Mouse (Mus musculus): ENCODE measurements around the gene Otub1.

The Otub1 gene

GRCm38 (mm10) chr19:7177804-7178511 lies 28.2 kb downstream of the Otub1 start:
- DNase-seq (ENCODE audit: low read depth, low spot score) = no peak

GRCm38 (mm10) chr19:7176041-7176696 lies 29.9 kb downstream of the Otub1 start:
- no peak for DNase-seq (ENCODE audit: low read depth, low spot score)

- DNase-seq (ENCODE audit: low read depth, low spot score) = no peak
Measured at GRCm38 (mm10) chr19:7172051-7172866, 33.9 kb downstream of the Otub1 start.

- DNase-seq (ENCODE audit: low read depth, low spot score) = no peak
Measured at GRCm38 (mm10) chr19:7171447-7171846, 34.7 kb downstream of the Otub1 start.

GRCm38 (mm10) chr19:7170916-7171315 lies 35.2 kb downstream of the Otub1 start:
- no peak for DNase-seq (ENCODE audit: low read depth, low spot score)

- DNase-seq (ENCODE audit: low read depth, low spot score) = no peak
Measured at GRCm38 (mm10) chr19:7168423-7168822, 37.7 kb downstream of the Otub1 start.

GRCm38 (mm10) chr19:7166767-7167166 lies 39.3 kb downstream of the Otub1 start:
- DNase-seq (ENCODE audit: low read depth, low spot score) = no peak

- no peak for DNase-seq (ENCODE audit: low read depth, low spot score)
Measured at GRCm38 (mm10) chr19:7166200-7166711, 39.9 kb downstream of the Otub1 start.

- DNase-seq (ENCODE audit: low read depth, low spot score) = no peak
Measured at GRCm38 (mm10) chr19:7165509-7166199, 40.5 kb downstream of the Otub1 start.

GRCm38 (mm10) chr19:7164820-7165323 lies 41.2 kb downstream of the Otub1 start:
- DNase-seq (ENCODE audit: low read depth, low spot score) = no peak

- DNase-seq (ENCODE audit: low read depth, low spot score) = no peak
Measured at GRCm38 (mm10) chr19:7164238-7164637, 41.9 kb downstream of the Otub1 start.

GRCm38 (mm10) chr19:7161064-7161463 lies 45.1 kb downstream of the Otub1 start:
- DNase-seq (ENCODE audit: low read depth, low spot score) = no peak

GRCm38 (mm10) chr19:7160151-7160906 lies 45.8 kb downstream of the Otub1 start:
- DNase-seq (ENCODE audit: low read depth, low spot score) = no peak

GRCm38 (mm10) chr19:7157734-7158133 lies 48.4 kb downstream of the Otub1 start:
- DNase-seq (ENCODE audit: low read depth, low spot score) = no peak

GRCm38 (mm10) chr19:7155196-7155595 lies 50.9 kb downstream of the Otub1 start:
- no peak for DNase-seq (ENCODE audit: low read depth, low spot score)

GRCm38 (mm10) chr19:7153232-7153631 lies 52.9 kb downstream of the Otub1 start:
- DNase-seq (ENCODE audit: low read depth, low spot score) = no peak

GRCm38 (mm10) chr19:7151927-7152653 lies 54.0 kb downstream of the Otub1 start:
- DNase-seq (ENCODE audit: low read depth, low spot score) = no peak

GRCm38 (mm10) chr19:7151300-7151926 lies 54.7 kb downstream of the Otub1 start:
- DNase-seq (ENCODE audit: low read depth, low spot score) = no peak

GRCm38 (mm10) chr19:7149158-7149685 lies 56.9 kb downstream of the Otub1 start:
- no peak for DNase-seq (ENCODE audit: low read depth, low spot score)

Measured in c-Kit-negative CD71-positive TER-119-positive erythroid progenitor cells, embryonic 14.5 days (primary cell).